Mouse (Mus musculus): ENCODE results near the gene Astn2. TPM values are rescaled to one million over a fixed set of nuclear protein-coding genes. Genes with fewer than 3 reads are reported as not detected.

Gene Astn2
- total RNA-seq, 2 experiments from 2014 or later, result not detected

DNA sequence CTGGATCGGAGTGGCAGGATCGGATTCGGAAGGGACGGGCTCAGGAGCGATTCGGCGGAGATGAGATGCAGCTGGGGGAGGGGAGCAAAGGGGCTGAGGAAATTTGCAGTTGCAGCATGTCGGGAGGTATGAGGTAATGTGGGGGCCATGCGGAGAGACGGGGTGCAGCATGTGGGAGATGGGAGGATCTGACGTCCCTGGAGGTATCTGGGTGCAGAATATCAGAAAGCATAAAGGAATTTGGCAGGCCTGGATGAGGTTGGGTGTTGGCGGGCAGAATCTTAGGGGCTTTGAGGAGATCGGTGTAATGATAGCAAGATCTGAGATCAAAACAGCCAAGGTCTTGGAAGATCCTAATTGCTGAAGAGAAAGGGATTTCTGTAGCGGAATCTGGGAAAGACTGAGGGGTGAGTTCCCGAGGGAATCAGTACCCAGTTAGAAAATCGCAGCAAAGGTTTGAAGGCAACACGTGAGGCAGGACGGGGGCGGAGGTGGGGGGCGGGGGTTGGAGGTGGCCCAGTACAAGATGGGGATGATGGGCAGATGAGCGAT, 799.2 kb downstream of the Astn2 start:
- peak; percentile 62 for ATAC-seq (replicated peaks; ENCODE audit: poor library complexity)

- peak; percentile 95 for ATAC-seq (replicated peaks; ENCODE audit: poor library complexity)
These were observed 799.8 kb downstream of the Astn2 start, which contains the start of gene Trim32 for GRCm38 (mm10) chr4:65604504-65605150. Trim32 (plus strand) TSS chr4:65604986.

- no peak for ATAC-seq (replicated peaks; ENCODE audit: poor library complexity)
These were observed 809.6 kb downstream of the Astn2 start for GRCm38 (mm10) chr4:65594601-65595369.

GRCm38 (mm10) chr4:65589780-65590179, 814.6 kb downstream of the Astn2 start:
- peak; percentile 93 for ATAC-seq (replicated peaks; ENCODE audit: poor library complexity)

DNA sequence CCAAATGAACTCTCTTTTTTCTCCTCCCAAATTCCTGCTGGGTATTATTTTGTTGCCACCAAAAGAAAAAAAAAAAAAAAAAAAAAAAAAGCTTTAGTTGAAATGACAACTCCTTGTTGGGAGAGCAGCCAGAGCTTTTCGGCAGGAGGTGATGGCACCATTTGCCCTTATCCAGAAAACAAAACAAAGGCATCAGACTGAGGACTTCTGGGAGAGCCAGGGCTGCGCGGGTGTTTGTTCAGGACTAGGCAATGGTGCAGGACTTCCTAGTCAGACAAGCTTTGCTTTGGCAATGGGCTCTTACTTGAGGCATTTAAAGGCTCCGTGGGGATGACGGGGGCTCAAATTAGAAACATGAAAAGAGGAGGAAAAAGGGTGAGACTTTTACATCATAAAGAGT, 817.5 kb downstream of the Astn2 start:
- no peak for ATAC-seq (replicated peaks; ENCODE audit: poor library complexity)

DNA sequence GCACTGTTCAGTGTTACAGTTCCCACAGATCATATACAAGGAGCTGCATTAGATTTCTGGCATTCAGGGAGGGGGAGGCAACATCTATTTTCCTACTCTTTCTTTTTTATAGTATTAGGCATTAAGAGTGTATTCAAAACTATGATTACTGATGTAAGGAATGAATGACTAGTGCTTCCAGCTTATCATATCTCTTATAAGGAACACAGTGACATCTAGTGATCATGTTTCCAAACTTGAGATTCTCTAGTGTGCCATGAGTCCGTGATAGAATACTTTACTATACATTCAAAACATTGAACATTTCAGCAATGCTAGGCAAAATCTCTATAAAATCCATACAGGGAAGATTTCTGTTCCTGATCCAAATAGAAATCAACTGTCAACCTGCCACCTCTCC, 824.2 kb downstream of the Astn2 start:
- ATAC-seq (replicated peaks; ENCODE audit: poor library complexity), result no peak

DNA sequence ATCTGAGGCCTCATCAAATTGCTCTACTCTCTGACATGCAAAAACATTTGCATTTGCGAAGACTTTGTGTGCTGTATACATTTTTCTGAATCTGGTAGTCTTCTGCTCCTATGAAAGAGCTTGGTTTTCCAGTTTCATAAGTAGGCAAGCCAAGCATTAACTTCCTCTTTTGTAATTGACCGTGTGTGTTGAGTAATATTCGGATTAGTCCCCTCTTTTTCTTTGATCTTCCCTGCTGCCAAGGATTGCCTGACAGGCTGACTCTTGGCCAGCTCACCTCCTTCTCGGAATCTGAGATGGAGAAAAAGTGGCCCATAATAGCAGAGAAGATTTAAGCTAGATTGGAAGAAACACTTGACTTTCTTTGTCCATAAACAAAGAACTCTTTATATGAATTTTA, 838.9 kb downstream of the Astn2 start:
- peak; percentile 77 for ATAC-seq (replicated peaks; ENCODE audit: poor library complexity)

- no peak for ATAC-seq (replicated peaks; ENCODE audit: poor library complexity)
These were observed 855.9 kb downstream of the Astn2 start for GRCm38 (mm10) chr4:65548561-65548960.

DNA sequence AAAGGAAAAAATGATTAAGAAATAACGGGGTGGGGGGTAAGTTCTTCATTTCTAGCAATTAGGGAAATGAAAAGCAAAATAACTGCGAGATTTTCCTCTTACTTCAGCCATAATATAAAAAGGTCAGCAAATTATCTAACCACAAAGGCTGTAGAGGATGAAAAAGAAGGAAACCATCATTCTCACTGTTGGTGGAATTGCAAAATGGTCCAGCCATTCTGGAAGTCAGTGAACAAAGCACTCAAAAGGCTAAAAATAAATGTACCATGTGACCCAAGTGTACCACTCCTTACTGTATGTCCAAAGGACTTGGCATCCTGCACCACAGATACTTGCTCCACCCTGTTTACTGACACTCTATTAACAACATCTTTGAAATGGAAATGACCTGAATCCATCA, 858.8 kb downstream of the Astn2 start:
- peak; percentile 75 for ATAC-seq (replicated peaks; ENCODE audit: poor library complexity)

DNA sequence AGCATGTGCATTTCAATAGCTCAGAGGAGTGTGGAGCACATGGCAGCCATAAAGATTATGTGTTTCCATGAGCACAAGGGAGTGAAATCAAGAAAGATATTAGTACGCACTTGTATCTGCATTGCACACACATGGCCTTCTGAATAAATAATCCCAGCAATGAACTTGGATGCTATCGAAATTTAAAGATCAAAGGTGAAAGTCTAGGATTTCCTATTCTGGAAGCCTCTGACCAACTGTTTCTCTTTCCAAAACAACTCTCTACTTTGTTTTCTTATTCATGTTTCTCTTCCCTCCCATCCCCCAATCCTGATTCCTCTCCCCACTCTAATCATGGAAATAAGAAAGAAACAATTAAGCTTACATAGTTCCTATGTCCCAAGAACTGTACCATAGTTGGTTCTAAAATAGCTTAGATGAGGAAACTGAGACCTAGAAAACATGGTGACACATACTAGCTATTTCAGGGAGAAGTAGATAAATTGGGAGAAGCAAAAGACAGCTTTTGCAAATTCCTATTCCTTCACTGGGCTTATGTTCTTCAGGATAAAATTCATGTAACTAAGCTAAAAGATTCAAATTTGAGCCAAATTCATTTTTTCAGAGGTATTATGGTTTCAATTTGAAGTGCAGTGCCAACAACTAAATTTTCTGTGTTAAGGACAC, 872.2 kb downstream of the Astn2 start:
- ATAC-seq (replicated peaks; ENCODE audit: poor library complexity), result no peak

DNA sequence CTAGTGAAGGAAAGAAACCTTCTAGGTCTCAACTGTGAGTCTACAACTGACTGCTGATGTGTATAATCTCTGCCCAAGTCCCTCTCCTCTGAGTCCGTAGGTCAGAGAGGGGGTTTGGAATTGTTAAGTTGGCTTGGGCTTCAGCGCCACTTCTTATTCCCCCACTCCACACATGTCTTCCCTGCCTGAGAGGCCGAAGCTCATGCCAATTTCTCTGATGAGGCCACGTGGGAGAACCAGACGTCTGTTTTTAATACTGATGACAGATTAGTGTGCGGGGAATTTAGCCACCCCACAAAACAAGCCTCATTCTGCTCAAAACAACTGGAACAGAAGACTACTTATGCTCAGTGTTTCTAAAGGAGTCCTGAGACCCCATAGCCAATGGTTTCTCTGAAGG, 872.8 kb downstream of the Astn2 start:
- ATAC-seq (replicated peaks; ENCODE audit: poor library complexity), result no peak

GRCm38 (mm10) chr4:65530901-65531300, 873.5 kb downstream of the Astn2 start:
- ATAC-seq (replicated peaks; ENCODE audit: poor library complexity), result no peak

- no peak for ATAC-seq (replicated peaks; ENCODE audit: poor library complexity)
These were observed 896.3 kb downstream of the Astn2 start for GRCm38 (mm10) chr4:65508101-65508500.

GRCm38 (mm10) chr4:65506870-65507269, 897.5 kb downstream of the Astn2 start:
- peak; percentile 50; the same call in 1 of the 2 replicates for ATAC-seq (replicated peaks; ENCODE audit: poor library complexity)

GRCm38 (mm10) chr4:65496463-65496834, 908.0 kb downstream of the Astn2 start:
- peak; percentile 97 for ATAC-seq (replicated peaks; ENCODE audit: poor library complexity)

GRCm38 (mm10) chr4:65495705-65496462, 908.5 kb downstream of the Astn2 start:
- no peak for ATAC-seq (replicated peaks; ENCODE audit: poor library complexity)

- no peak for ATAC-seq (replicated peaks; ENCODE audit: poor library complexity)
These were observed 912.9 kb downstream of the Astn2 start for GRCm38 (mm10) chr4:65491541-65491940.

- ATAC-seq (replicated peaks; ENCODE audit: poor library complexity), result no peak
These were observed 914.7 kb downstream of the Astn2 start for GRCm38 (mm10) chr4:65489711-65490110.

DNA sequence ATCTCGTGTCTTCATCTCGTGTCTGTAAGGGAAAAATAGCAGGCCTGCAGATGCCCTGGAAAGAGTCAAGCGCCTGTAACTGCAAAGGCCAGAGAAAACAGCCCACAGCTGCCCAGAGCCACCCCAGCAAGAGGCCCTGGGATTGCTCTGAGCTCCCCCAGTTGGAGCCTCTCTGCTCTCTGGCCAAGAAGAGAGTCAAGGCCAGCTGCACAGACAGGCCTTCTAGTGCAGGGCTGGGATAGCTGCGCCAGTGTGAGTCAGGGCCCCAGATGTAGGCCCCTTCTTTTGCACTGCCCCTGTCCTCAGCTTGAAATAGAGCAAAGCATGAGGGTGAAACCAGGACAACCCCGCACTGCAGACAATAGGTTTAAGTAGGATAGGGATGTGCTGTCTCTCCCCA, 922.8 kb downstream of the Astn2 start:
- ATAC-seq (replicated peaks; ENCODE audit: poor library complexity), result no peak

DNA sequence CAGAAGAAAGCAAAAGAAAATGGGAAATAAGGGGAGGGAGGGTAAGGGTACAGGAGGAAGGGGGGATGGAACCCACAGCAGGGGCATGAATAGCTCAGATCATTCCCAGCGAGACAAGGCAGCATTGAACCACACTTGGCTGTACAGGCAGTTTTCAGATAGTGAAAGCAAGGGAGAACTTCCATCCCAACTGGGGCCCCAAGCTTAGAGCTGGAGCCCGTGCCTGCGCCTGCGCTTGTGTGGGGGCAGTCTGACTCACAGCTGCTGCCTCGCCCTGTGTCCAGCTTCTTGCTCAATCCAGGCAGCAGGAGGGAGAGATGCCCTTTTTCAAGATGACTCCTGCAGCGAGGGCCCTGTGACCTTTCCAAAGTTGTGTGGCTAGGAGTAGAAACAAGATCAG, 927.3 kb downstream of the Astn2 start:
- no peak for ATAC-seq (replicated peaks; ENCODE audit: poor library complexity)
